Mouse (Mus musculus) hindbrain, embryonic 12.5 days (tissue): ENCODE results near the gene Car5b. TPM values are rescaled to one million over a fixed set of nuclear protein-coding genes. Genes with fewer than 3 reads are reported as not detected.

ENCODE experiments used
- ATAC-seq: fragments of 200-750 bp; cut with Nextera tagmentation; 2 replicates; pipeline ENCODE4 v1.8.0; 2017; ENCODE audit warnings: moderate TSS enrichment; ENCODE audit not compliant: low FRiP score
- H3K27ac ChIP-seq: fragments of 300-500 bp; sonication (generic); 2 replicates; pipeline ENCODE4 v1.5.1; 2016; ENCODE audit warnings: mild to moderate bottlenecking
- H3K27me3 ChIP-seq: fragments of 300-500 bp; sonication (generic); 2 replicates; pipeline ENCODE4 v1.6.1; 2016; ENCODE audit warnings: mild to moderate bottlenecking
- H3K36me3 ChIP-seq: fragments of 300-500 bp; sonication (generic); 2 replicates; pipeline ENCODE4 v1.6.1; 2016; ENCODE audit warnings: mild to moderate bottlenecking
- H3K4me1 ChIP-seq: fragments of 300-500 bp; sonication (generic); 2 replicates; pipeline ENCODE4 v1.6.1; 2016
- H3K4me2 ChIP-seq: fragments of 300-500 bp; sonication (generic); replicated peaks from 2 replicates; pipeline ENCODE4 v1.6.1; 2016; ENCODE audit warnings: mild to moderate bottlenecking
- H3K4me3 ChIP-seq: fragments of 300-500 bp; sonication (generic); 2 replicates; pipeline ENCODE4 v1.5.1; 2016; ENCODE audit warnings: mild to moderate bottlenecking
- H3K9ac ChIP-seq: fragments of 300-500 bp; sonication (generic); 2 replicates; pipeline ENCODE4 v1.6.1; 2016; ENCODE audit warnings: mild to moderate bottlenecking, moderate library complexity
- H3K9me3 ChIP-seq: fragments of 300-500 bp; sonication (generic); replicated peaks from 2 replicates; pipeline ENCODE4 v1.6.1; 2016; ENCODE audit warnings: mild to moderate bottlenecking
- WGBS: fragments of 180-500 bp; shearing (Covaris S2); methylation state at CpG from one replicate; pipeline ENCODE4 v1.1.7; 2016; 5-methylcytosine and 5-hydroxymethylcytosine counted together
- polyA plus RNA-seq: library from polyadenylated mRNA; unstranded; fragments of >200 nt; fragmentation: Nextera tagmentation; extraction: Ambion mirVana; gene quantifications from 2 replicates; pipeline ENCODE4 v1.2.1, GENCODE M21; 2016

The Car5b gene
- polyA plus RNA-seq, 1 experiment from 2014 or later: 0.27 TPM

GRCm38 (mm10) chrX:164032526-164032925 lies 4.7 kb upstream of the Car5b start:
- H3K27ac ChIP-seq: no peak overlapping the region
- 81% methylated on average over 7 of the region's 7 CpGs for WGBS
- H3K9me3 ChIP-seq: no peaks in the 10 kb centered on the region
- no peaks in the 10 kb centered on the region for H3K36me3 ChIP-seq
- H3K9ac ChIP-seq: no peak overlapping the region
- H3K27me3 ChIP-seq: peaks cover 3% of the 10 kb centered on the region
- ATAC-seq: no peak
- no peak overlapping the region for H3K4me2 ChIP-seq
- H3K4me1 ChIP-seq: no peaks in the 10 kb centered on the region
- no peak overlapping the region for H3K4me3 ChIP-seq

- H3K9me3 ChIP-seq: no peaks in the 10 kb centered on the region
- H3K27me3 ChIP-seq: 0 out of 2 replicates have a peak, but pooled peaks cover 4% of the 10 kb centered on the region
- no peak overlapping the region for H3K4me3 ChIP-seq
- H3K27ac ChIP-seq: no peak overlapping the region
- H3K9ac ChIP-seq: no peak overlapping the region
- 86% methylated on average over 3 of the region's 3 CpGs for WGBS
- no peak for ATAC-seq
- no peaks in the 10 kb centered on the region for H3K4me1 ChIP-seq
- no peaks in the 10 kb centered on the region for H3K36me3 ChIP-seq
- no peak overlapping the region for H3K4me2 ChIP-seq
Observed at GRCm38 (mm10) chrX:164015636-164016035, 12.2 kb downstream of the Car5b start.

GRCm38 (mm10) chrX:164014956-164015355 lies 12.8 kb downstream of the Car5b start:
- WGBS: 75% methylated on average over 4 of the region's 4 CpGs

GRCm38 (mm10) chrX:164013318-164013717 lies 14.5 kb downstream of the Car5b start:
- no peak overlapping the region for H3K27ac ChIP-seq
- no peak overlapping the region for H3K4me2 ChIP-seq
- 81% methylated on average over 2 of the region's 2 CpGs for WGBS
- no peak overlapping the region for H3K9ac ChIP-seq
- H3K9me3 ChIP-seq: no peaks in the 10 kb centered on the region
- no peak for ATAC-seq
- no peak overlapping the region for H3K4me3 ChIP-seq
- no peaks in the 10 kb centered on the region for H3K4me1 ChIP-seq
- H3K27me3 ChIP-seq: 0 out of 2 replicates have a peak, but pooled peaks cover 4% of the 10 kb centered on the region
- no peaks in the 10 kb centered on the region for H3K36me3 ChIP-seq

More at GRCm38 (mm10) chrX:164014956-164015355, 12.8 kb downstream of the Car5b start:
- Histone ChIP-seq H3K9ac (no peak overlapping the region), H3K9me3 (no peaks in the 10 kb centered on the region), H3K4me1 (no peaks in the 10 kb centered on the region), H3K27ac (no peak overlapping the region), H3K4me2 (no peak overlapping the region), H3K4me3 (no peak overlapping the region), H3K27me3 (0 out of 2 replicates have a peak, but pooled peaks cover 4% of the 10 kb centered on the region), H3K36me3 (no peaks in the 10 kb centered on the region)
- no peak for ATAC-seq

GRCm38 (mm10) chrX:164004809-164005208 lies 23.0 kb downstream of the Car5b start:
- H3K9me3 ChIP-seq: no peaks in the 10 kb centered on the region
- no peaks in the 10 kb centered on the region for H3K36me3 ChIP-seq
- ATAC-seq: 0 out of 2 replicates have a peak, but pooled peaks have one; percentile 54
- no peak overlapping the region for H3K4me2 ChIP-seq
- no peaks in the 10 kb centered on the region for H3K27me3 ChIP-seq
- WGBS: 33% methylated on average over 2 of the region's 2 CpGs
- H3K4me3 ChIP-seq: no peak overlapping the region
- no peaks in the 10 kb centered on the region for H3K4me1 ChIP-seq
- no peak overlapping the region for H3K27ac ChIP-seq
- H3K9ac ChIP-seq: no peak overlapping the region

DNA sequence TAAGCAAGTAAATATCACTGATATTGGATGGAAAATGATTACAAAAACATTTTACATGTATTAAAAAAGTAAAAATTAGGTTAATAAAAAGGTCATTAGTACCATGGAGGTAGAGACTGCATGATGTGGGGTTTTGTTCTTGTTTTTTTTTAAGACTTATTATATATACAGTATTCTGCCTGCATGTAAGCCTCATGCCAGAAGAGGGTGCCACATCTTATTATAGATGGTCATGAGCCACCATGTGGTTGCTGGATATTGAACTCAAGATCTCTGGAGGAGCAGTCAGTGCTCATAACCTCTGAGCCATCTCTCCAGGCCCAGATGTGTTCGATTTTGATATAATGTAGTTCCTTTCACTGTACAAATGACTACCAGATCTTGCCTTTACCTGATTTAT lies 27.9 kb downstream of the Car5b start:
- no peak overlapping the region for H3K4me3 ChIP-seq
- no peaks in the 10 kb centered on the region for H3K36me3 ChIP-seq
- no peak overlapping the region for H3K27ac ChIP-seq
- ATAC-seq: no peak
- H3K9me3 ChIP-seq: no peaks in the 10 kb centered on the region
- H3K4me1 ChIP-seq: no peaks in the 10 kb centered on the region
- H3K27me3 ChIP-seq: peaks cover 9% of the 10 kb centered on the region; the same call in 1 of the 2 replicates
- H3K9ac ChIP-seq: no peak overlapping the region
- H3K4me2 ChIP-seq: no peak overlapping the region
- 92% methylated on average over 1 of the region's 1 CpGs for WGBS

GRCm38 (mm10) chrX:163996754-163997153 lies 31.0 kb downstream of the Car5b start:
- 85% methylated on average over 3 of the region's 3 CpGs for WGBS
- H3K9ac ChIP-seq: no peak overlapping the region
- no peak overlapping the region for H3K4me2 ChIP-seq

GRCm38 (mm10) chrX:163987718-163988374 lies 40.0 kb downstream of the Car5b start:
- Histone ChIP-seq H3K36me3 (no peaks in the 10 kb centered on the region), H3K27ac (no peak overlapping the region), H3K4me3 (no peak overlapping the region), H3K9ac (no peak overlapping the region), H3K4me2 (no peak overlapping the region), H3K4me1 (no peaks in the 10 kb centered on the region), H3K9me3 (no peaks in the 10 kb centered on the region), H3K27me3 (no peaks in the 10 kb centered on the region; the same call in 1 of the 2 replicates)
- WGBS: 59% methylated on average over 3 of the region's 3 CpGs
- ATAC-seq: no peak

More at GRCm38 (mm10) chrX:163996754-163997153, 31.0 kb downstream of the Car5b start:
- Histone ChIP-seq H3K9me3 (no peaks in the 10 kb centered on the region), H3K27ac (no peak overlapping the region), H3K27me3 (peaks cover 9% of the 10 kb centered on the region; the same call in 1 of the 2 replicates), H3K4me1 (no peaks in the 10 kb centered on the region), H3K36me3 (no peaks in the 10 kb centered on the region), H3K4me3 (no peak overlapping the region)
- ATAC-seq: no peak

DNA sequence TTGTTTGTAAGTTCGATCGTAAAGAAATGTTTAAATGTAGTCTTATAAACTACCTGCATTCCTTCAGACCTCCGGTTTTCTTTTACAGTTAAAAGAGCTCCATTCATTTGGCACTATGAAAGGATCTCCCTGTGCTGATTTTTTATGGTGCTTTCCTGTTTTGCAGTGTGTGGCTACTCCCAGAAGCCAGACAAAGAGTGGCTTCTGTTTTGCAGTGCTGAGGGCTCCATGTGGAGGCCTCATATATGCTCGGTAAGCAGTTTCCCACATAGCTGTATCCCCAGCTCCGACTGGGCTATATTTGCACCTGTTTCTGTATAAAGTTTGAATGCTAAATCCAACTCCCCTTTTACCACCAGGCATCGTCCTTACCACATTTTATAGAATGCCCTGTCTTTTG lies 45.7 kb downstream of the Car5b start:
- H3K36me3 ChIP-seq: no peaks in the 10 kb centered on the region
- no peaks in the 10 kb centered on the region for H3K9me3 ChIP-seq
- ATAC-seq: no peak
- no peak overlapping the region for H3K9ac ChIP-seq
- H3K4me1 ChIP-seq: no peaks in the 10 kb centered on the region
- H3K4me2 ChIP-seq: no peak overlapping the region
- H3K27me3 ChIP-seq: peaks cover 4% of the 10 kb centered on the region; the same call in 1 of the 2 replicates
- no peak overlapping the region for H3K4me3 ChIP-seq
- WGBS: 80% methylated on average over 6 of the region's 6 CpGs
- no peak overlapping the region for H3K27ac ChIP-seq

DNA sequence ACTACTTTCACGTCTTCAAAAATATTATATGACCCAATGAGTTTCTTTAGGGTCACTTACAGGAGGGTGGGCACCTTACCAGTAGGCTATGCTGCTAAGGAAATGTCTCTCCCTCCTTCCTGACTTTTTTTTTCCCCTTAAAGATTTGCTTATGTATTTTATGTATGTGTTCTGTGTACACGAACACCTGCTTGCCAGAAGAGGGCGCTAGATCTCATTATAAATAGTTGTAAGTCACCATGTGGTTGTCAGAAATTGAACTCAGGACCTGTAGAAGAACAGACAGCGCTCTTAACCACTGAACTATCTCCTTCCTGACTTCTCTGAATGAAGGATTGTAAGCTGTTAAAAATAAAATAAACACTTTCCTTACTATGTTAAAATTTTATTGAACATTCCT lies 46.3 kb downstream of the Car5b start:
- Histone ChIP-seq H3K4me3 (no peak overlapping the region), H3K4me1 (no peaks in the 10 kb centered on the region), H3K9ac (no peak overlapping the region), H3K4me2 (no peak overlapping the region), H3K27me3 (peaks cover 4% of the 10 kb centered on the region; the same call in 1 of the 2 replicates), H3K36me3 (no peaks in the 10 kb centered on the region), H3K27ac (no peak overlapping the region), H3K9me3 (no peaks in the 10 kb centered on the region)
- 54% methylated on average over 4 of the region's 4 CpGs for WGBS
- no peak for ATAC-seq

- Histone ChIP-seq H3K4me2 (no peak overlapping the region), H3K36me3 (no peaks in the 10 kb centered on the region), H3K9ac (no peak overlapping the region), H3K27ac (no peak overlapping the region), H3K9me3 (no peaks in the 10 kb centered on the region), H3K27me3 (peaks cover 4% of the 10 kb centered on the region; the same call in 1 of the 2 replicates), H3K4me3 (no peak overlapping the region), H3K4me1 (no peaks in the 10 kb centered on the region)
- WGBS: 93% methylated on average over 1 of the region's 1 CpGs
- no peak for ATAC-seq
Observed at GRCm38 (mm10) chrX:163981092-163981491, 46.7 kb downstream of the Car5b start.

GRCm38 (mm10) chrX:163958467-163958875 lies 69.3 kb downstream of the Car5b start, which contains the start of gene Zrsr2:
Zrsr2 (minus strand) TSS chrX:163958661.
- H3K9ac ChIP-seq: peak within 1 kb of the TSS; percentile 76
- WGBS: 26% methylated on average over 29 of the region's 29 CpGs
- H3K27me3 ChIP-seq: peaks cover 7% of the 10 kb centered on the region
- H3K9me3 ChIP-seq: no peaks in the 10 kb centered on the region
- H3K4me3 ChIP-seq: peak within 1 kb of the TSS; percentile 60
- peak within 1 kb of the TSS; percentile 96 for H3K27ac ChIP-seq
- peaks cover 15% of the 10 kb centered on the region for H3K36me3 ChIP-seq
- H3K4me1 ChIP-seq: peaks cover 4% of the 10 kb centered on the region
- peak; percentile 98 for ATAC-seq
- H3K4me2 ChIP-seq: peak within 1 kb of the TSS; percentile 58
